Mouse (Mus musculus) liver, adult 2 months (tissue): ENCODE results near the gene Tmem132b.

Source experiments
- CTCF ChIP-seq: fragments of 200-500 bp; IDR thresholded peaks from 2 replicates; pipeline ENCODE4 v1.5.1; 2011; ENCODE audit warnings: low read depth, low read length, control low read depth
- POLR2A ChIP-seq: fragments of 200-500 bp; IDR thresholded peaks from 2 replicates; pipeline ENCODE4 v1.6.1; 2011; ENCODE audit warnings: low read length, control low read depth; ENCODE audit not compliant: insufficient read depth; ENCODE audit errors: extremely low read depth

DNA sequence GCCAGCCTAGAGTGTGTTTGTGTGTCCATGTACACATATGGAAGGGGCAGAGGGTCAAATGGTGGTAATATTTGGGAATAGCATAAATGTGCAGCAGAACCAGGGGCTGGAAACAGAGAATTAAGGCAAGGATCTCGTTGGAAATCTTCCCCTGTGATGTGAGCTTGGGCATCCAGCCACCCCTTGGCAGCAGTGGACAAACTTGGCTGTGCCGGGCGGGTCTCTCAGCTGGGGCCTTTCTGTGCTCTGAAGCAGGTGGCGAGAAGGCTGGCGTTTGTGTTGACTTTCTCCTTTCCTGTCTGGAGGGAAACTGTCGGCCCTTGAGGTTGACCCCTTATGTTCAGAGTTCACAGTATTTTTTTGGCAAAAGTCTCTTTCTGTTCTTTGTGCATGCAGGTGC, 235.4 kb downstream of the Tmem132b start:
- TF ChIP-seq CTCF (no peak), POLR2A (no peak)
